Mouse (Mus musculus) lung, adult 2 months (tissue): ENCODE results near the gene Ttk. TPM values are rescaled to one million over a fixed set of nuclear protein-coding genes. Genes with fewer than 3 reads are reported as not detected.

ENCODE experiments used
- DNase-seq: peaks from one replicate; pipeline ENCODE4 v3.0.0; 2022
- H3K4me1 ChIP-seq: fragments of 200-500 bp; 2 replicates; pipeline ENCODE4 v1.6.1; 2011; ENCODE audit warnings: low read length; ENCODE audit not compliant: control insufficient read depth, insufficient read depth
- H3K4me3 ChIP-seq: fragments of 200-500 bp; replicated peaks from 2 replicates; pipeline ENCODE3; 2011; ENCODE audit warnings: low read depth, mild to moderate bottlenecking, control low read depth, low read length; ENCODE audit errors: extremely low read depth
- CTCF ChIP-seq: fragments of 200-500 bp; IDR thresholded peaks from 2 replicates; pipeline ENCODE4 v1.5.1; 2011; ENCODE audit warnings: mild to moderate bottlenecking, low read length, control low read depth; ENCODE audit not compliant: insufficient read depth
- POLR2A ChIP-seq: fragments of 200-500 bp; IDR thresholded peaks from 2 replicates; pipeline ENCODE4 v1.6.1; 2011; ENCODE audit warnings: low read depth, mild to moderate bottlenecking, control low read depth, low read length, borderline replicate concordance; ENCODE audit errors: extremely low read depth
- WGBS: fragments of 180-500 bp; shearing (Covaris S2); methylation state at CpG from one replicate; pipeline ENCODE4 v1.1.7; 2018; 5-methylcytosine and 5-hydroxymethylcytosine counted together
- polyA plus RNA-seq: library from polyadenylated mRNA; depleted of rRNA; stranded (reverse); fragments of >200 nt; gene quantifications from 2 replicates; pipeline ENCODE4 v1.2.3, GENCODE M21; 2012; rRNA removed

Gene Ttk
- 0.10 and 0.31 TPM in 2 replicates for polyA plus RNA-seq

DNA sequence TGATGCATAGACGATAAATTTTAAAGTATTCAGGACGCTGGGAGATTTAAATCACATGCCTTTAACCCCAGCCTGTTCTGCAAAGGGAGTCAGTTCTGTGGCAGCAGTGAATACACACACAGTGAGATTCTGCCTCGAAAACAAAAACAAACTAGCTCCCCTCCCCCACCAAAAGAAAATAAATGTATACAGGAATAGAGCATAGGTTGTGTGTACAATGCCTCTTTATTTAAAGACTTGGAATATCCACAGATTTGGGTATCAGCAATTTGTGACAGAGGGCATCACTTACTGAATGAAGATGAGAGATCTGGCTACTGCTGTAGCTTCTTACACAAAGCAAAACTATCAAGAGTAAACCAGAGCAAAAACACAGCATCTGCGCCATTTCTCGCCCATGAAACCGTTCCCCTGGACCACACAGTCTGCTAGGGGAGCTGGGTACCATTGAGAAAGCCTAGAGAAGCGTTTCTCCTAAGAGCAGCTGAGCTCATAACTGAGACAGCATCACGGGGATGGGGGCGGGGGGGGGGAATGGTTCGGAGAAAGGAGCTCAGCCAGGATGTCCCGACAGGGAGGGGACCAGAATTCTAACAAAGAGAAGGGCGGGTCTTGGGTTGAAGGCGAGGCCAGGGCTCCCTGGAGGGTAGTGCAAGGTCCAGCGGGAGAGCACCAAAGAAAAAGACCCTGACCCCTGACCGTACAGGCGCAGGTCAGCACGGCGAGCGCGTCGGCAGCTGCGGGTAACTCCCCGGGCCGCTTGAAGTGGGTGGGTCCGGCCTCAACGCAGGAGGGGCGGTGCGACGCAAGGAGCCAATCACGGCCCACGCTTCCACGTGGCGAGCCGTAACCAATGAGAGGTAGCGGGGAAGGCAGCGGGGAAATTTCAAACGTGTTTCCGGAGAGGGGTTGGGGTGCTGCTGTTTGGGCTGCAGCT is at the start of gene Ttk:
TSS of gene Ttk (plus strand) at position 879 of the 937 bp plus-strand sequence.
- Histone ChIP-seq H3K4me3 (peak within 1 kb of the TSS; percentile 96), H3K4me1 (peaks cover 4% of the 10 kb centered on the region; the same call in 1 of the 2 replicates)
- under 1% methylated on average over 38 of the region's 38 CpGs for WGBS
- peak; percentile 89 for DNase-seq
- TF ChIP-seq CTCF (no peak), POLR2A (peak; percentile 88; the same call in 1 of the 2 replicates)

DNA sequence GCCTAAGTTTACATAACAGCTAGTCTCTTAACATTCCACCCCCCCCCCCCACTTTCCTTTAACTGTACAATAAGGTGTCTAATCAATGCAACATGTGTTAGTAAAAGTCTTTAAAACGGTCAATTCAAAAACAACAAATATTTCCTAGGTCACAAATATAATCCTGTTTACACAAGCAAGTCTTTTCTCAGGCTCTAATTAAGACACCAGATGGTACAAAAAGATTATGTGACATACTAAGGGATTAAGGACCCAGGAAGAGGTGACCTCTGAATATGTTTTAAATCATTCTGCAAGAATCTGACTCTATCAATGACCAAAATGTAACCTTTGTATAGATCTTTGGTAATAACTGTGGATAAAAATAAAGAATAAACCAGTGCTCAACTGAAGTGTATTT is 49.0 kb upstream of the Ttk start:
- no peak for DNase-seq
- no peak overlapping the region for H3K4me3 ChIP-seq
- 44% methylated on average over 1 of the region's 1 CpGs for WGBS
- no peaks in the 10 kb centered on the region for H3K4me1 ChIP-seq
- TF ChIP-seq POLR2A, result no peak
- TF ChIP-seq CTCF, result no peak

DNA sequence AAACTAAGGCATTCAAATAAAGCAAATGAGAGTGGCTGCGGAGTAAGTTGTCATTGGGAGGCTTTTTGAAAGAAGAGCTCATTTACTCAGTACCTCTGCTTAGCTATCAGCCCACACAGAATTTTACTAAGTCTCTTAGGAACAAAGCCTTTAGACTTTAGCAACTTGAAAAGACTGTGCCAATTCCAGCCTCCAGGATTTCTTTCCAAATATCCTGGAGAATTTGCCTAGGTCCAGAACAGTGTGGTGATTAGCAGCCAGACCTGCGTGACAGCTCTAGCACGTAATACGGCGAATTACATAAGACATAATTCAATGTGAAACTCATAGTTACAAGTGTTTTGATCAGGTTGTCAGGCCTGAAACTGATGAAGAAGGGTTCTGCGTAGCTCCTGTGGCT is 45.2 kb upstream of the Ttk start:
- 91% methylated on average over 6 of the region's 6 CpGs for WGBS
- TF ChIP-seq POLR2A (no peak), CTCF (no peak)
- no peak for DNase-seq
- Histone ChIP-seq H3K4me1 (no peaks in the 10 kb centered on the region), H3K4me3 (no peak overlapping the region)

DNA sequence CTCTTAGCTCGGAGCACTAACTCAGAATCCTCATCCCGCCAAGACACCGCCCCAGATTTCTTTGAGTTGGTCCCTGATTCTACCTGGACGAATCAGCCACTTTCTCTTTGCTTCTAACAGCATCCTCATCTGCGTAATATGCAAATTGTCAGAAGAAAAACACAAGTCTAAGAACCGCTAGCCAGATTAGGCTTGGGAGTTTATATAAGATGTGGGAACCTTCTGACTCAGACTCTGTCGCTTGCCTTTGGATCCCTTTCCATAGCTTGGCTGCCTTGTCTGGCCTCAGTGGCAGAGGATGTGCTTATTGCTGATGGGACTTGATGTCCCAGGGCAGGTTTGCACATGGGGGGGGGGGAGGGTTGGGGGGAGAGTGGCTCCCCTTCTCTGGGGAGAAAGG is 37.6 kb upstream of the Ttk start:
- Histone ChIP-seq H3K4me1 (no peaks in the 10 kb centered on the region), H3K4me3 (no peak overlapping the region)
- DNase-seq, result no peak
- no peak for TF ChIP-seq CTCF
- TF ChIP-seq POLR2A, result no peak
- 86% methylated on average over 7 of the region's 7 CpGs for WGBS

DNA sequence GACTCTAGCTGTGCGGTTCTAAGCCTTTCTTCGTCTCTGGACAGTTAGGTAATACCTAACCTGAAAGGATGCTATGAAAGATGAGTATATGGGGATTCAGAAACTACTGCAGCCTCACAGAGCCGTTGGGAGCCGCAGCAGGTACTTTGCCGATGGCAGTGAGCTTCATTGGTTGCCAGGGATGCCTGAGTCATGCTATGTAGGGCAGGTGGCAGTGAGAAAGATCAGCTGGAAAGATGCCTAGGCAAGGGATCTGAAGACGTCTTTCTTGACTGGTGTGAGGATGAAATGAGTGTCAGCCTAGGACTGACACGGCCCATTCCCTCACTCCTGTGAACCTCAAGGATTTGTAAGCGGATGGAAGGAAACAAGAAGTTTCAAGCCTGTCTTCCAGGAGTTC is 36.6 kb upstream of the Ttk start:
- TF ChIP-seq POLR2A (no peak), CTCF (no peak)
- Histone ChIP-seq H3K4me3 (no peak overlapping the region), H3K4me1 (no peaks in the 10 kb centered on the region)
- no peak for DNase-seq
- WGBS, result 76% methylated on average over 8 of the region's 8 CpGs

DNA sequence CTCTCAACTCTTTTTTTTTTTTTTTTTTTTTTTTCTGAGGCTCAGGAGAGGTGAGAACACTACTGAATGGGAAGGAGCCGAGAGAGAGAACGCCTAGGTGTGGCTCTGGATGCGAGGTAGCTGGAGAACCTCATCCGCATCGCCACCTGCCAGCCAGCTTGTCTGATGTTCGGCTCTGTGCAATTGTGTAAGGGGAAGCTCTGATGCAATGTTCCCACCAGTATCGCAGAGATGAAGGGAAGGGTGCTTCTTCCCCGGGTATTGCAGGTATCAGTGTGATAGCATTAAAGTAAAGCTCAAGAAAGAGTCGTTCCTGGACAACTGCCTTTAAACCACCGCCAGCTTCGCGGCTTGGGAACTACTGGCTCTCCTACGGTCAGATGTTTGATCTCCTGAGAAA is 30.1 kb upstream of the Ttk start:
- WGBS, result 49% methylated on average over 13 of the region's 13 CpGs
- Histone ChIP-seq H3K4me1 (peaks cover 8% of the 10 kb centered on the region), H3K4me3 (no peak overlapping the region)
- DNase-seq, result no peak
- TF ChIP-seq POLR2A, result no peak
- no peak for TF ChIP-seq CTCF

DNA sequence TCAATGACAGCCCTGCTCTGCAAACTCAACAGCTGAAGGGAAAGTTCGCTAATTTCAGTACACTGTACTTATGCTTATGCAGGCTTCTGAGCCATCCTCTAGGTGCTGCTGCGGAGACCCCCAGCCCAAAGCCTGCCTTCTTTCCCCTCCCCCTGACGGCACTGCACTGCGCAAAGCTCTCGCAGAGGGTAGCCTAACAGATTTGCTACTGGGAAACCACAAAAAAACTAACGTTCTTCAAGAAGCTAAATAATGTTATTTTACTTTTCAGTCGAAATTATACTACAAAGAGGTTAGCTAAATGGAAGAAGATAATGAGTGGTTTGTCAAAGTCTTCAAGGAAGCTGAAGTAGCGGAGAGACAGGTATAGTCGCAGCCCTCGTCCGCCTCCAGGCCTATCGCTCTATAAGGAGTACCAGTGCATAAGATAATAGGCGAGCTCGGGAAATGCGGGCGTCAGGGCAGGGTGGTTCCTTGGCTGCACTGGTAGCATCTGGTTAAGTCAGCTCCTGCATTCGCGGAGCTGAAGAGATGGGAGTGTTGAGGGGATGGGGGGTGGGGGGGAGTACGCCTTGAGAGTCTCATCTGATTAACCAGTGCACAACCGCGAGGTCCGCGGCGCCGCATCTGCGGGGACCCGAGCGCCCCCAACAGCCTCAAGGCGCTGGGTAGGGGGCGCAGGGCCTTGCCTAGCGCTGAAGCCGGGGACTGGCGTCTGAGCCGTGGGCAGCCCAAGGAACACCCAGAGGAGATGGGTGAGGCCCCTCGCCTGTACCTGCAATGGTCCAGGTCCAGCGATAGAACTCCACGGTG is 29.1 kb upstream of the Ttk start:
- peaks cover 8% of the 10 kb centered on the region for H3K4me1 ChIP-seq
- WGBS, result 2% methylated on average over 37 of the region's 37 CpGs
- no peak for DNase-seq
- no peak for TF ChIP-seq POLR2A
- TF ChIP-seq CTCF, result no peak
- H3K4me3 ChIP-seq, result peak overlapping the region; percentile 12

DNA sequence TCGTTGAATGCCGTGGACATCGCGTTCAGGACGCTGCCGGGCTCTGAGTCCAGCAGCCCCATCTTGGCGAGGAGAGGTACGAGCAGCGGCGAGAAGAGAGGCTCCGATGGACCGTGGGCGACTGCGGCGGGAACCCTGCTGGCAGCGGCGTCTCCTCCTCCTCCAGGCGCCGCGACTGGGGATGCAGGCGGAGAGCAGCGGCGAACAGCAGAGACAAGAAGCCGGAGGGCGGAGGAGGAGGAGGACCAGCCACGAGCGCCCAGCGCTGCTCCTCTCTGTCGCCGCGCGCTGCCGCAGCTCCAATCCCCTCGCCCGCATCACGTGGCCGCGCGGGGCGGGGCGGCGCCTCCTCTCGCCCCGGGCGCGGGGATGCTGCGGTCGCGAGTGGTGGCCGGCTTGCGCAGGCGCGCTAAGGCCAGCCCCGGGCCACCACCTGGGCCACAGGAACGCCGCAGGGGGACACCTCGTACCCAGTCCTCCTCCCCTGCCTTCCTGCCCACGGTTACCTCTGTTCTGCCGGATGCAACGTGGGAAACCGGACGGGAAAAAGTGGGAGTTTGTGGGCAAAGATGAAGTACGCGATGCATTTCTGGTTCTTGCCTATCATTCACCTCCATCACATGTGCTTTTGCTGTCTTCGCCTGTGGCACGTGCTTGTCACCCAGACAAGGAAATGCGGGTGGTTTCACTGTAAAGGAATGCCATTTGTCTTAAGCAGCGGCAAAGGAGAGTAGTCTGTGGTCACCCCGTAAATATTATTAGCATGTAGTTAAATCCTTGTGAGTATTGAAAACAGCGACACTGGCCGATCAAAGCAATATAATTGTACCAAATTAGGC is 28.3 kb upstream of the Ttk start, which contains the start of gene Elovl4:
TSS of gene Elovl4 (minus strand) at position 301 of the 839 bp plus-strand sequence.
- TF ChIP-seq CTCF (no peak), POLR2A (no peak)
- 2% methylated on average over 71 of the region's 71 CpGs for WGBS
- Histone ChIP-seq H3K4me1 (peaks cover 8% of the 10 kb centered on the region), H3K4me3 (peak within 1 kb of the TSS; percentile 36)
- DNase-seq, result peak; percentile 22

DNA sequence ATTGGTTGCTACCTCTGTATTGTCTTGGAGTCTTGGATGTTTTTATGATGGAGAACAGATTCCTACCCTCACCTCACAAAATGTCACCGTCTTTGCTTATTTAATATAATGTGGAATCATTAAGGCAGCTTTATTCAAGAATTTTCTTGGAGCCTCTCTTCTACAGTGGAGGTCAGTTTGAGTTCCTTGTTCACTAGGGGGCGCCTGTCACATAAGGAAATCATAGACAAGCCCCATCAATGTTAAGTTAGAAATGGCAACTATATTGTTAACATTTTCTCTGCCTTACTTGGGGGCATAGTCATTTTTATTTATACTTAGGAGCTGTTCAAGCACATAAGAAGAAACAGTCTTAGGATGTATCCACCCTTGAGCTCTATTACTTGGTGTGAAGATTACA is 26.9 kb upstream of the Ttk start:
- no peak for DNase-seq
- TF ChIP-seq POLR2A, result no peak
- TF ChIP-seq CTCF, result no peak
- H3K4me1 ChIP-seq, result peaks cover 8% of the 10 kb centered on the region
- H3K4me3 ChIP-seq, result no peak overlapping the region
- 8% methylated on average over 2 of the region's 2 CpGs for WGBS
